Mouse (Mus musculus): ENCODE measurements around the gene Hoxc4. TPM values are rescaled to one million over a fixed set of nuclear protein-coding genes. Genes with fewer than 3 reads are reported as not detected.
A peak's percentile ranks its signal among the peaks of the same experiment; 100 is the strongest.

Gene Hoxc4
- total RNA-seq, 2 experiments from 2014 or later, result 5.3 to 6.3 TPM

GRCm38 (mm10) chr15:102990461-102991397 is 28.0 kb upstream of the Hoxc4 start, which contains the start of gene Hoxc8:
Gene Hoxc8, plus strand, starts transcription at chr15:102990607.
- no peak for DNase-seq

- no peak for DNase-seq
Observed at GRCm38 (mm10) chr15:102991782-102992181, 27.0 kb upstream of the Hoxc4 start.

- no peak for DNase-seq
Observed at GRCm38 (mm10) chr15:102992206-102992605, 26.5 kb upstream of the Hoxc4 start.

GRCm38 (mm10) chr15:102992863-102993262 is 25.9 kb upstream of the Hoxc4 start:
- no peak for DNase-seq

DNA sequence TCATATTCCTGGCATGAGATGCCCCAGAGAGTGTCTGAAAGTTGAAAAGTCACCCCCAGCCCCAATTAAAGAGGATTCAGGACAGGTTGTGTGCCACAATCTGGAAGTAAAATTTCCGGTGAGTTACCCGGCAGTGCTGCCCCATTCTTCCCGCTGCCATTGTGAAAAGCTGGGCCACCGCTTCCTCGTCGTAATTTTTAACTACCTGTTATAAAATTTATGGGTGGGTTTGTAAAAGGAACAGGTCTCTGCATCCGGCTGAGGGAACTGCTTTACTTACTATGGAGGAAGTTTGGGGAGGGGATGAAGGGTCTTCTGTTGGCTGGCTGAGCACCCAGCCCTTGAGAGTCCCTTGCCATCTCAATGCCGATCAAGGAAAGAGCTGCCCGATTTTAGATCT is 22.2 kb upstream of the Hoxc4 start:
- DNase-seq, result no peak

GRCm38 (mm10) chr15:102997431-102997830 is 21.3 kb upstream of the Hoxc4 start:
- no peak for DNase-seq

GRCm38 (mm10) chr15:102997939-102998355 is 20.8 kb upstream of the Hoxc4 start, which contains the start of gene Hoxc6:
Gene Hoxc6, plus strand, starts transcription at chr15:102998257.
- no peak for DNase-seq

DNA sequence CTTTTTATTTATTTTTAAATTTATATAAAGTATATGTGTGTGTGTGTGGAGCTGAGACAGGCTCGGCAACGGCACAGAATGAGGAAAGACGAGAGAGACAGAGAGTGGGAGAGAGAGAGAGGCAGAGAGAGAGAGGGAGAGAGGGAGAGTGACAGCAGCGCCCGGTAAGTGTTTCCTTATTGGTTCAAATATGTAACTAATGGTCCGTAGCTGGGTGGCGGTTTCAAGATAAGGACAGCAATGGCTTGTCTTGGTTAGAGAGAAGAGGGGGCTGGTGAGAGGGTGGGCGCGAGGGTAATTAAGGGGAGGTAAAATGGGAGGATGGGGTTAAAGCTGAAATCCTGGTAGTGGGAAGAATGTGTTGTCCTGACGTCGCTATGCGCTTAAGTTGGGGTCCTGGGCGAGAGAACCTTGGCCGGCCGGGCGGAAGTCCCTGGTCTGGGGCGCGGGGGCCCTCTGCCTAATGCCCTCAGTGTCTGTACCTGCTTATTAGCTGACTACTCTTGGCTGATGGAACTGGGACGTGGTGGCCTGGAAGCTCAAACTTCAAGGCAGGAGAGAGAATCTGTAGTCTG is 20.0 kb upstream of the Hoxc4 start:
- no peak for DNase-seq

GRCm38 (mm10) chr15:102999183-102999831 is 19.4 kb upstream of the Hoxc4 start:
- peak; percentile 87 for DNase-seq

GRCm38 (mm10) chr15:102999955-103000354 is 18.8 kb upstream of the Hoxc4 start:
- no peak for DNase-seq

GRCm38 (mm10) chr15:103000501-103000901 is 18.2 kb upstream of the Hoxc4 start:
- no peak for DNase-seq

DNA sequence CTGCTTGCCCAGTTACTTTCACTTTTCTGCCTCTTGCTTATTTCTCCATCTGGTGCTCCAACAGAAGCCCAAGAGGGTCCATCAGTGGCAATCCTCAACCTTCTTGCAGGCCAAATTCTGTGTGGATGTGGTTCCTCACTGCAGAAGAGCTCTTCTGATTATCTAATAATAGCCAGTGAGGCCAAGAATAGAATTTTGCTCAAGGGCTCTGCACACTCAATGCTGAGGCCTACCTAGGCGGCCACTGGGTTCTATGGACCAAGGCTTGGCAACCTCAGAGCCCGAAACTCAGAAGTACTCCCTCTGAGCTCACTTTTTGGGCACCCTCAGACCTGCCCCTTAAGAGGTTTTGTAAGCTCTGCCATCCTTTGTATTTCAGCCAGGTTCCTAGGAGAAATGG is 17.4 kb upstream of the Hoxc4 start:
- DNase-seq, result no peak

GRCm38 (mm10) chr15:103002156-103002555 is 16.6 kb upstream of the Hoxc4 start:
- DNase-seq, result no peak

GRCm38 (mm10) chr15:103002821-103003448 is 15.8 kb upstream of the Hoxc4 start:
- DNase-seq, result no peak

- DNase-seq, result peak; percentile 63
Observed at GRCm38 (mm10) chr15:103005308-103005707, 13.4 kb upstream of the Hoxc4 start.

DNA sequence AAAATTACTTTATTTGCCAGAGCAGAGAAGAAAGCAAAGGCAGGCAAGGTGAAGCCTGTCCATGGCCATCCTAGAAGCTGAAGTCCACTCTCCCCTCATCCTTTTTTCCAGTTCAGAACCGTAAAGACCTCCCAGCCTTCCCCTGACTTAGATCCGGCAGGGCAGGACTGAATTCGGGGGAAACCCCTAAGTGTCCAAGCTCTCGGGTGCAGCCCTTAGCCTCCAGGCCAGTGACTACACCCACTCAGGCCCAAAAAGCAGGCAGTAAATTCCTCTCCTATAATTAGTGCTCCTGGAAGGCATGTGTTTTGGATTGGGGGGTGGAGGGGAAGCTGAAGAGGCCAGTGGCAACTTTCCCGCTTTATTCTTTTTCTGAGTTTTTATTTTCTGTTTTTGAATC is 12.9 kb upstream of the Hoxc4 start:
- no peak for DNase-seq

- DNase-seq, result no peak
Observed at GRCm38 (mm10) chr15:103006326-103006725, 12.4 kb upstream of the Hoxc4 start.

GRCm38 (mm10) chr15:103009265-103010111 is 9.2 kb upstream of the Hoxc4 start:
- DNase-seq, result no peak

GRCm38 (mm10) chr15:103010112-103010846 is 8.5 kb upstream of the Hoxc4 start:
- no peak for DNase-seq

DNA sequence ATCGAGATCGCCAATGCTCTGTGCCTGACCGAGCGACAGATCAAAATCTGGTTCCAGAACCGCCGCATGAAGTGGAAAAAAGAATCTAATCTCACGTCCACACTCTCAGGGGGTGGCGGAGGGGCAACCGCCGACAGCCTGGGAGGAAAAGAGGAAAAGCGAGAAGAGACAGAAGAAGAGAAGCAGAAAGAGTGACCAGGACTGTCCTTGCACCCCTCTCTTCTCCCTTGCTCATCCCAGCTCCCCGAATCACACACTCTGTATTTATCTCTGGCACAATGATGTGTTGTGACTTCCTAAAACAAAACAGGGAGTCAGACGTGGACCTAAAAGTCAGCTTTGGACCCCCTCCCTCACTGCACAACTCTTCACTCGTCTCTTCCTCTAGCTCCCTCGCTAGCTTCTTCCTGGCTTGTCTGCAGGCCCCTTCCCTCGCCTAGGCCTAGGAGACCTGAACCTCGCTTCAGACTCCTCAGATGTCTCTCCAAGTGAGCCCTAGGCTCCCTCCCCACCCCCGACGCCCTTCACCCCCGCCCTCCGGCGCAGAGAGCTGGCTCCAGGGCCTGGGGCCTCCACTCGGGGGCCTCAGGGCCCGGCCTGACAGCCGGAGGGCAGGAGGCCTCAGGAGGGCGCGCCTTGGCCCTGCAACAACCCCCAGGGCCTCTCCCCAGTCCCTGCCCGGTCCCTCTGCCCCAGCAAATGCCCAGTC is 7.7 kb upstream of the Hoxc4 start:
- no peak for DNase-seq
